Mouse (Mus musculus) E14TG2a.4 (cell line): ENCODE results near the gene Six4.

Experiments
- CTCF ChIP-seq: conservative IDR thresholded peaks from 2 replicates; pipeline ENCODE4 v1.5.1; 2014; ENCODE audit warnings: low read length
- NANOG ChIP-seq: IDR thresholded peaks from 2 replicates; pipeline ENCODE4 v1.6.1; 2014; ENCODE audit warnings: borderline replicate concordance, low read length, mixed read lengths
- POU5F1 ChIP-seq: IDR thresholded peaks from 2 replicates; pipeline ENCODE4 v1.6.1; 2014; ENCODE audit warnings: low read length, borderline replicate concordance

DNA sequence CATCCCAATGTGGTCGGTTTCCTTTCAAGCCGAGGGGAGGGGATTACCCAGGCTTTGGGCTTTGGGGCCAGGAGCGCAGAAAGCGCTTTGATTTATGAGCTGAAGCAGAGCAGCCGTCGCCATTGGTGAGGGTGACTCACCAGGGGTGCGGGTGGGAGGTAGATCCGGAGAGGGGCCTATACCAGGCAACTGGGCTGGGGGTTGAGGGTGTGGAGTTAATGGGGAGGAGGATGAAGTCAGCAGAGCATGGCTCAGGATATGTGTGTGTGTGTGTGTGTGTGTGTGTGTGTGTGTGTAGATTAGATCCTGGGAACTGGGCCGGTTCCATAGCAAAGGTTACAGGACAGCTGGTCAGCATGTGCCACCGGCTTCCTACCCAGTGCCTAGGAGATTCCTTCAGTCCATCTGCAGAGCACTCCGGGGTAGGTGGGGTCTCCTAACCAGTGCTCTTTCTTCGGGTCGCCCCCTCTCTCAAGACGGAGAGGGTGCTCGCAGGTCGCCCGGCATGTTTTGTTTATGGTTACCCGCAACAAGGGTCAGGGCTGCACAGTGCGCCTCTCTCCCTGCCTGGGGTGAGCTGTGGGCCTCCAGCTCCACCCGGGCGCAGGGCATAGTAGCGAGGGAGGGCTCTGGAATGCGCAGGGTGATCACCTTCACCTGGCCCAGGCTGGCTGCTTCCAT, 2.7 kb downstream of the Six4 start:
- no peak for TF ChIP-seq CTCF
- no peak for TF ChIP-seq POU5F1
- no peak for TF ChIP-seq NANOG
